Mouse (Mus musculus) neural tube, embryonic 12.5 days (tissue): ENCODE results near the gene Olfr823. TPM values are rescaled to one million over a fixed set of nuclear protein-coding genes. Genes with fewer than 3 reads are reported as not detected.
"Not testable (repeated sequence)": the region's sequence is repeated elsewhere in the genome, so short reads cannot be mapped to it uniquely, and the experiment has no call there.

Source experiments
- ATAC-seq: fragments of 200-750 bp; cut with Nextera tagmentation; 2 replicates; pipeline ENCODE4 v1.8.0; 2017; ENCODE audit warnings: low read depth, mild to moderate bottlenecking, moderate TSS enrichment, moderate library complexity; ENCODE audit not compliant: low FRiP score
- H3K27ac ChIP-seq: fragments of 300-500 bp; sonication (generic); 2 replicates; pipeline ENCODE4 v1.5.1; 2016
- H3K27me3 ChIP-seq: fragments of 300-500 bp; sonication (generic); replicated peaks from 2 replicates; pipeline ENCODE4 v1.6.1; 2016; ENCODE audit warnings: mild to moderate bottlenecking
- H3K36me3 ChIP-seq: fragments of 300-500 bp; sonication (generic); 2 replicates; pipeline ENCODE4 v1.6.1; 2016; ENCODE audit warnings: mild to moderate bottlenecking
- H3K4me1 ChIP-seq: fragments of 300-500 bp; sonication (generic); 2 replicates; pipeline ENCODE4 v1.6.1; 2016
- H3K4me2 ChIP-seq: fragments of 300-500 bp; sonication (generic); replicated peaks from 2 replicates; pipeline ENCODE4 v1.6.1; 2016; ENCODE audit warnings: mild to moderate bottlenecking
- H3K4me3 ChIP-seq: fragments of 300-500 bp; sonication (generic); 2 replicates; pipeline ENCODE4 v1.5.1; 2016
- H3K9ac ChIP-seq: fragments of 300-500 bp; sonication (generic); 2 replicates; pipeline ENCODE4 v1.6.1; 2016; ENCODE audit warnings: mild to moderate bottlenecking
- H3K9me3 ChIP-seq: fragments of 300-500 bp; sonication (generic); 2 replicates; pipeline ENCODE4 v1.6.1; 2016; ENCODE audit warnings: mild to moderate bottlenecking
- WGBS: fragments of 180-500 bp; shearing (Covaris S2); methylation state at CpG from one replicate; pipeline ENCODE4 v1.1.7; 2016; 5-methylcytosine and 5-hydroxymethylcytosine counted together
- polyA plus RNA-seq: library from polyadenylated mRNA; unstranded; fragments of >200 nt; fragmentation: Nextera tagmentation; extraction: Ambion mirVana; gene quantifications from 2 replicates; pipeline ENCODE4 v1.2.1, GENCODE M21; 2016

The Olfr823 gene
- polyA plus RNA-seq = not detected in 2 replicates

DNA sequence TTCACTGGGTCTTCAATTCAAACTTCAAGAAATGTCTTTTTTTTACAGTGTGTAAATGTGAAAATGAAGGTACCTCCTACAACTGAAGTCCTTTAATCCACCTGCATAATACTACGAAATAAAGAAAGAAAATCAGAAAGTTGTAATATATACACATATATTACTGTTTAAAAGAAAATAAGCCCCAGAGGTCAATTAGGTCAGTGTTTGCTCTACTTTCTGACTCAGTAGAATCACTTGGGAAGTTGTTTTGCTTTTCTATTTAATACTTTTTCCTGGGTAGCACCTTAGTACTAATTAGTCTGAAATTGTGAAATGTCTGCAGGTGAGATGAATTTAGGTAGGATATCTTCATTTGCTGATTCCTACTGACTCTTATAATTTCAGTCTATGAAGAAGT lies at the start of gene Olfr823:
Gene Olfr823, minus strand, starts transcription at position 101 of the 400 bp plus-strand sequence.
- not testable (repeated sequence) for H3K36me3 ChIP-seq, H3K4me1 ChIP-seq, H3K27me3 ChIP-seq, ATAC-seq, H3K27ac ChIP-seq, H3K9me3 ChIP-seq, H3K4me2 ChIP-seq, H3K4me3 ChIP-seq, H3K9ac ChIP-seq
- WGBS = 93% methylated on average over 1 of the region's 1 CpGs

DNA sequence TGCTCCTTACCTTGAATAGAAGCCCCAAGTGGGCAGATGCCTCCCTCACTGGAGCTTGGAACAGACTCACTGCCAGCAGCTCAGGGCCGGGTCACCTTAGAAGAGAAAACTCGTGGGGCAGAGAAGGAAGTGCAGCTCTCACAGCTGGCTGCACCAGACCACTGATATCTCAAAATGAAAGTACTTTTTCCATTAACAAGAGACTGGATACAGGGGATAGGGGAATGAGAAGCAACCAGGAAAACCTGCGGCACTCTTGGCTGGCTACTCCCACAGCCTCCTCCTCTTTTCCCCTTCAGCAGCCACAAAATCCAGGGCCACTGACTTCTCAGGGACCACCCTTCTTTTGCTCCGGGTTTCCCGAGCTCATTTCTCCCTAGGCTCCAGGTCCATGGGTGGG lies 28.9 kb upstream of the Olfr823 start:
- no peak overlapping the region for H3K9ac ChIP-seq
- no peak overlapping the region for H3K4me3 ChIP-seq
- no peak overlapping the region for H3K4me2 ChIP-seq
- 80% methylated on average over 5 of the region's 5 CpGs for WGBS
- H3K36me3 ChIP-seq = no peaks in the 10 kb centered on the region
- H3K4me1 ChIP-seq = no peaks in the 10 kb centered on the region
- H3K27ac ChIP-seq = no peak overlapping the region
- no peaks in the 10 kb centered on the region for H3K27me3 ChIP-seq
- no peaks in the 10 kb centered on the region for H3K9me3 ChIP-seq
- no peak for ATAC-seq

DNA sequence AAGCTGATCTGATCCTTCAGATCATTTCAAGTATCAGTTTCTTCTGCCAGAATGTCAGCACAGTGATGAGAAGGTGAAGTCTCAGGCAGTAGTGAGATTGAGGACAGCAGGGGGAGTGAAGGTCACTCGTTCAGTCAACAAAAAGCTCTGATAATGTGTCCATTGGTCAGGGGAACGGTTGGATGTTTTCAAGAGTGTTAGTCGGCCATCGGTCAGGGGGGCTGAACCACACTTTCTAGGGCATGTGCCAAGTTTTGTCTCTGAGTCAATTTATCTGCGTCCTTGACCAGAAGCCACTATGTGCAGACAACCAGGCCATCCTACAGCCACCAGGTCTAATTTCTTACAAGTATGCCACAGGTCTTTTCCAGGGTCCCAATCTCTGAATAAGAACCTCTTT lies 27.3 kb upstream of the Olfr823 start:
- H3K36me3 ChIP-seq, H3K4me3 ChIP-seq, H3K4me1 ChIP-seq, ATAC-seq, H3K9ac ChIP-seq, H3K9me3 ChIP-seq, H3K27me3 ChIP-seq, H3K27ac ChIP-seq, H3K4me2 ChIP-seq: not testable (repeated sequence)
- WGBS = 90% methylated on average over 5 of the region's 5 CpGs

DNA sequence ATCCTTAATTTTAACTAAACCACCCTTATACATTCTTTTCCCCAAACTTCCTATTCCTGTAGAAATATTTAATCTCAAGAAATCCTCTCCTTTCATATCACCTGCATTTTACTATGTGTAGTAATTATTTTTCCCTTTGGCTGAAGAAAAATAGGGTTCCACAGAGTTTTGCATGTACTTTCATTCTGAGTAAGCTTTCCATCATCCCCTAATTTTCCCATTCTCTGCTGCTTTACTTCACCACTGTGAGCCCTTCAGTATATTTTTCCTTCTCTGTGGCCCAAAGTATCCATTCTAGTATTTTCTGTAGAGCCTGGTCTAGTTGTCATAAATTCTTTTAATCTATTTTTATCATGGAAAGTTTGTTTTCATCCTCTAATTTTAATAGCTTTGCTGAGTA lies 19.6 kb upstream of the Olfr823 start:
- no peak for ATAC-seq
- Histone ChIP-seq H3K27me3 (no peaks in the 10 kb centered on the region), H3K4me3 (no peak overlapping the region), H3K9ac (no peak overlapping the region), H3K4me2 (no peak overlapping the region), H3K9me3 (no peaks in the 10 kb centered on the region), H3K27ac (no peak overlapping the region), H3K4me1 (no peaks in the 10 kb centered on the region), H3K36me3 (no peaks in the 10 kb centered on the region)

DNA sequence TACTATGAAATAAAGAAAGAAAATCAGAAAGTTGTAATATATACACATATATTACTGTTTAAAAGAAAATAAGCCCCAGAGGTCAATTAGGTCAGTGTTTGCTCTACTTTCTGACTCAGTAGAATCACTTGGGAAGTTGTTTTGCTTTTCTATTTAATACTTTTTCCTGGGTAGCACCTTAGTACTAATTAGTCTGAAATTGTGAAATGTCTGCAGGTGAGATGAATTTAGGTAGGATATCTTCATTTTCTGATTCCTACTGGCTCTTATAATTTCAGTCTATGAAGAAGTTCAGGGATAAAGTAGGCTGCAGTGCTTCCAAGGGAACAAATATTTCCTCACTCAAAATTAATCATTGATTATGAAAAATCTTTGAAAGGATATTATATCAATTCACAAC lies 14.7 kb upstream of the Olfr823 start, which contains the start of gene Olfr824:
Gene Olfr824, minus strand, starts transcription at position 101 of the 400 bp plus-strand sequence.
- not testable (repeated sequence) for ATAC-seq, H3K4me3 ChIP-seq, H3K4me2 ChIP-seq, H3K4me1 ChIP-seq, H3K36me3 ChIP-seq, H3K27me3 ChIP-seq, H3K27ac ChIP-seq, H3K9ac ChIP-seq, H3K9me3 ChIP-seq

DNA sequence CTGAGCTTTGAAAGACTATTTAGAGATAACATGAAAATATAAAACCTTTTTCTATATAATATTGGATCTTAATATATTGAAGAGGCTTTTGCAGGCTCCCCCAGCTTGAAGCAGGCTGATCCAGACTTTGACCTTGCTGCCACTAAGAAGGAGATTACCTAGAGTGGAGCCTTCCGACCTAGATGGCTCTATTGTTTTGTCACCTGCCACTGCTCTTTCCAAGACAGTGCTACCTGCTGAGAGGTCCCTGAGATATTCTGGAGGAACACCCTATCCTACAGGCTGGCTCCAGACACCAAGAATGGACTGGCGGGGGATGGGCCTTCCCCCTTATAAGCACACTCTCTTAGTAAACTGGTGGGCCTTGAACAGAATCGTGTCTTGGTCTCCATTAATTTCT lies 862 bp upstream of the Olfr823 start:
- not testable (repeated sequence) for H3K36me3 ChIP-seq, ATAC-seq, H3K27me3 ChIP-seq, H3K4me3 ChIP-seq, H3K4me2 ChIP-seq, H3K9ac ChIP-seq, H3K27ac ChIP-seq, H3K4me1 ChIP-seq, H3K9me3 ChIP-seq
- WGBS = 67% methylated on average over 3 of the region's 3 CpGs

GRCm38 (mm10) chr10:130096104-130096503 lies 19.1 kb downstream of the Olfr823 start:
- Histone ChIP-seq H3K9ac (no peak overlapping the region), H3K27ac (no peak overlapping the region)
- ATAC-seq = no peak

GRCm38 (mm10) chr10:130092838-130093440 lies 22.2 kb downstream of the Olfr823 start:
- H3K27me3 ChIP-seq = no peaks in the 10 kb centered on the region
- H3K4me3 ChIP-seq = no peak overlapping the region
- H3K4me1 ChIP-seq = no peaks in the 10 kb centered on the region
- WGBS = 27% methylated on average over 5 of the region's 5 CpGs
- no peak for ATAC-seq
- H3K9me3 ChIP-seq = no peaks in the 10 kb centered on the region
- H3K9ac ChIP-seq = no peak overlapping the region
- H3K36me3 ChIP-seq = no peaks in the 10 kb centered on the region
- H3K27ac ChIP-seq = no peak overlapping the region
- H3K4me2 ChIP-seq = no peak overlapping the region

More at GRCm38 (mm10) chr10:130096104-130096503, 19.1 kb downstream of the Olfr823 start:
- Histone ChIP-seq H3K36me3 (no peaks in the 10 kb centered on the region), H3K4me3 (no peak overlapping the region), H3K9me3 (no peaks in the 10 kb centered on the region), H3K27me3 (no peaks in the 10 kb centered on the region), H3K4me1 (no peaks in the 10 kb centered on the region), H3K4me2 (no peak overlapping the region)

DNA sequence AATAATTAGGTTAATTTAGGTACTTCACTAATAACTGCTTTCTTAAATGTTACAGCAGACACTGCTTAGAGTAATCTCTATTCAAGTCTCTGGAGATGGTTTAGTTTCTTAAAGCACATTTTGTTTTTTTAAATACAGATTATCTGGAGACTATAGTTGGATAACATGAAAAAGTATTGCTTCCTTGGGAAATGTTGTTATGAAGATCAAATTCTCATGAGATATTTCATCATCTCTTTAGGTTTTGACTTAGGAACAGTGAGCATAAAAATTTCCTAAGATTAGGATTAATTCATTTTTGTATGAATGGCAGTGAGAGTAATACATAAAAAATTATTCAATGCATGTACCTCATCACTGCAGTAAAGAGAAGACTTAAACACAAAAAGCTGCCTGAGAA lies 44.3 kb downstream of the Olfr823 start, which contains the start of gene Olfr822:
Gene Olfr822, plus strand, starts transcription at position 301 of the 400 bp plus-strand sequence.
- Histone ChIP-seq H3K4me1 (no peaks in the 10 kb centered on the region), H3K9ac (no peak within 1 kb of the TSS), H3K36me3 (no peaks in the 10 kb centered on the region), H3K4me2 (no peak within 1 kb of the TSS), H3K27me3 (no peaks in the 10 kb centered on the region), H3K27ac (no peak within 1 kb of the TSS), H3K4me3 (no peak within 1 kb of the TSS), H3K9me3 (no peaks in the 10 kb centered on the region)
- ATAC-seq = no peak

Other genes with a start within 250 kb of the Olfr823 start
- gene Olfr814, start 235.5 kb downstream of the Olfr823 start, polyA plus RNA-seq = not detected in 2 replicates
- not detected in 2 replicates for gene Olfr815, start 209.5 kb downstream of the Olfr823 start, polyA plus RNA-seq
- not detected in 2 replicates for gene Olfr816, start 199.8 kb downstream of the Olfr823 start, polyA plus RNA-seq
- not detected in 2 replicates for gene Olfr818, start 166.3 kb downstream of the Olfr823 start, polyA plus RNA-seq
- not detected in 2 replicates for gene Olfr819, start 148.1 kb downstream of the Olfr823 start, polyA plus RNA-seq
- not detected in 2 replicates for gene Olfr247, start 139.2 kb downstream of the Olfr823 start, polyA plus RNA-seq
- not detected in 2 replicates for gene Gm10310, start 130.3 kb downstream of the Olfr823 start, polyA plus RNA-seq
- not detected in 2 replicates for gene Olfr820, start 102.8 kb downstream of the Olfr823 start, polyA plus RNA-seq
- gene Olfr821, start 85.0 kb downstream of the Olfr823 start, polyA plus RNA-seq = not detected in 2 replicates
- gene Olfr822, start 44.2 kb downstream of the Olfr823 start, polyA plus RNA-seq = not detected in 2 replicates
- gene Olfr824, start 14.6 kb upstream of the Olfr823 start, polyA plus RNA-seq = not detected in 2 replicates
- not detected in 2 replicates for gene Olfr825, start 51.4 kb upstream of the Olfr823 start, polyA plus RNA-seq
- gene Olfr826, start 68.8 kb upstream of the Olfr823 start, polyA plus RNA-seq = not detected in 2 replicates
- gene Olfr827, start 99.0 kb upstream of the Olfr823 start, polyA plus RNA-seq = not detected in 2 replicates
- 24.2 and 27.6 TPM in 2 replicates for gene Neurod4, start 164.9 kb upstream of the Olfr823 start, polyA plus RNA-seq
- gene Tespa1, start 207.5 kb upstream of the Olfr823 start, polyA plus RNA-seq = 0.27 and 0.44 TPM in 2 replicates